Mouse (Mus musculus): ENCODE results near the gene Il21. TPM values are rescaled to one million over a fixed set of nuclear protein-coding genes. Genes with fewer than 3 reads are reported as not detected.

Gene Il21
- polyA plus RNA-seq, 1 experiment: not detected

DNA sequence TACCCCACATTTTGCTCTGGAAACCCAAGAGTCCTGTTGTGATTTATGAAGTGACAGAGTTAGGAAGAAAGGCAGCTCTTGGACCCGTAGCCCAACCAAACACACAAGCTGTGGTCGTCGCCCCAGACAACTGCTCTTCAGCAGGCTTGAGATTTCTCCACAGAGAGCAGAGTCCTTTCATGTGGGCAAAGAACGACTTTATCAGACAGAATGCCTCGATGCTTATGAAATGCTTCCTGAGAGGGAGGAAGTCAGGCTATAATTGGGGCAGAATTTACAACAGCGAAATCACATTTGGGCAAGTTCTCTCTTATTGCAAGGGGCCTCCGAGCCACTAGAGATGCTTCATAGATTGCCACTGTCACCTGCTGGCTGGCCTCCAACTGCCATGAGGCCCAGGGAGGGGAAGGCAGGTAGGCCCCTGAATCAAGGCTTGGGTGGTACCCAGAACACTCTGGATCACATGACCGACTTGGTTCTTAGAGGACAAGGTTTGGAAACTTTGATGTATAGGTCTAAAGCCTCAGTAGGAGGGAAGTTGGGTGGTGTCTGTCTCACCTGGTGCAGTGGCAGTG, 27.1 kb downstream of the Il21 start:
- TF ChIP-seq GATA1 (IDR thresholded peaks at IDR 0.05; ENCODE audit: low read length): no peak

DNA sequence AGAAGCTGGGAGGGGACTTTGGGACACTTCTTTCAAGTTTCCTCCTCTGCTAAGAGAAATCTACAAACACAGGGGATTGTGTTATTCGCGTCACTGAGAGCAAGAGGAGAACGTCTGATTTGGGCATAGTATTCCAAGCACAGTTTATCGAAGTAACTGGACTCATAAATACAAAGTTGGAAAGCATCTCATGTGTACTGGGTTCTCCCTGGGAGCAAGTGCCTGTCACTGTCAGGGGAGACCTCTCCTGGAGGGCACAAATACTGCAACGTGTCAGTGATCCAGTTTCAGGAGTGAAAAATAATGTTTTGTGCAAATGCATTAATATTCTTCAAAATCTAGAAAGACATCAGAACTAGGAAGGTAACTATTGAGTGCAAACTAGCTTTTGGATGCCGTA, 27.9 kb downstream of the Il21 start:
- no peak for TF ChIP-seq GATA1 (IDR thresholded peaks at IDR 0.05; ENCODE audit: low read length)

DNA sequence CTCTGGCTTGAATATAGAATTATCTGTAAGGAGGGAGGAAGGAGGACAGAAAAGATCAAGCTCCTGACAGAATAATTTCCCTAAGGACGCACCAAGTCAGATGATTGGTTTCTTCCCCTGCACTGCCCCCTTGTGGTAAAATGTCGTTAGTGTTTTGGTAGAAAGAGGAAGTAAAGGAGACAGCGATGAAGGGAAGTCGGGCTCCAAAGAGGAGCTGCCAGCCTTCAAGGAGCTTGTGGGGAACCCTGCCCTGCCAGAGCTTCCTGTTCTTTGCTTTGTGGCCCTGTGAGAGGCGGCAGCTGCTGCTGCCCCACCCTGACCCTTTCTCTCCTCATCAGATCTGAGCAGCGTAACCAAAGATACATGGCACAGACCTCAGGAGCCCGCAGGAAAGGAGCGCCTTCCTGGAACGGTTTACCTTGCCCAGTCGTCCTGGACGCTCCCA, 28.4 kb downstream of the Il21 start:
- no peak for TF ChIP-seq GATA1 (IDR thresholded peaks at IDR 0.05; ENCODE audit: low read length)

DNA sequence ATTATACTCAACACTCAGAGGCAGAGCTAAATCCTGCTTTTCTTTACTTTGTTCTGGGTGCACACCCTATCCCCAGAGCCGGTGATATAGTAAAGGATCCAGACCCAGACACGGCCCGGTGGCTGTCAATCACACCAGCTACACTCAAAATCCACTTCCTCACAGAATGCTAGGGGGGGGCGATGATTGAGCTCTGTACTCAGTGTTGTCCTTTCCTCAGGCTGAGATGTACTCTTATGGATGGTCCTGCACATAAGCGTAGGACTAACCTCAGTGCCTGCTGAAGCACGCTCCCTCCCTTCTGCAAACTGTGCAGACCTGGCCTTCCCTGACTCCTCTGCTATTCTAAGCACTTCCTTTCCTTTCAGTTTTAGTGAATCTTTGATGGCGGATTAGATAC, 29.6 kb downstream of the Il21 start:
- no peak for TF ChIP-seq GATA1 (IDR thresholded peaks at IDR 0.05; ENCODE audit: low read length)

DNA sequence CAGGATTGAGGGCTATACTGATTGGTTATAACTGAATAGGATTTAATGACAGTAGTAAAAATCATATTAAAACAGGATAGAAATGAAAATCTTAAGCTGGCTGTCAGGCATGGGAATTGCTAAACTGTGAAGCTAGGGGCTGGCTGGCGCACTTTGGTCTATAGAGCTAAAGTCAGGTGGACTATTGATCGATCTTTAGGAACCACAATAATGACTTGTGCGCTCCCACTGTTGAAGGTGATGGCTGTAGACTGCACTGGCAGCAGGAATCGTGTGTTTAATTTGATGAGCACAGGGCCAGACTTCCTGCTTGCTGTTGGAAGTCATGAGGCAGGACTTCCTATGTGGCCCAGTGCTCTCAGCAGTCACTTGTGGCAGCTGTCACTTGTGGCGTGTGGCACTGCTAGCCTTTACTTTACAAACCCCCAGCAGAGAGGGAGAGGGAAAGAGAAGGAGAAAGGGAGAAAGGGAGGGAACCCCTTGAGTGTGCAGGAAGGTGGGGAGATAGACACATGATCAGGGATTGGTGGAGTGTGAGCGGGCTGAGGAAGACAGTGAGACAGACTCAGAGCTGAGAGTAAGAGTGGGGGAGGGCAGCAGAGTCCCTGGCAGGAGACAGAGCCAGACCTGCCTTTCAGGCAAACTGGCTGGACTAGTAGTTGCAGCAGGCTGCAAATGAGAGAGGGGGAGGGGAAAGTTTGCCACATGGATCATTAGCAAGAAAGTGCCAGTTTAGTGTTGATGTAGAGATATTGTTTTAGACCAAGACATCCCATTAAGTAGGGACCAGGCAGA, 31.1 kb downstream of the Il21 start:
- TF ChIP-seq GATA1 (IDR thresholded peaks at IDR 0.05; ENCODE audit: low read length): no peak

DNA sequence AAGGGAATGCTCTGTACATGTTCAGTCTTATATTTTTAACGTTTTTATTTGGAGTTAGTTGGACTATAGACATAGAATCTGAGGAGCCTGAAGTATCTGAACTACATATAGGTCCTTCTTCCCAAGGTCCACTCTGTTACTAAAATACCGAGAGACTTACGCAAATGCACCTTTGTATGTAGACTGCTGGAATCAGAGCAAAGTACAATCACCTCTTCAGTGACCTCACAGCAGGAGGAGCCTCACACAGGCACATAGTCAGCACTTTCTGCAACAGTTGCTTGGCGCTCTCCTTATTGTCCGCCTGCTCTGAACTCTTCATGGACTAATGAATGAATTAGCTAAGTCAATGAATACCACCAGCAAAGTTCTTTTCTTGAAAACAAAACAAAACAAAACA, 34.1 kb downstream of the Il21 start:
- TF ChIP-seq GATA1 (IDR thresholded peaks at IDR 0.05; ENCODE audit: low read length): no peak

DNA sequence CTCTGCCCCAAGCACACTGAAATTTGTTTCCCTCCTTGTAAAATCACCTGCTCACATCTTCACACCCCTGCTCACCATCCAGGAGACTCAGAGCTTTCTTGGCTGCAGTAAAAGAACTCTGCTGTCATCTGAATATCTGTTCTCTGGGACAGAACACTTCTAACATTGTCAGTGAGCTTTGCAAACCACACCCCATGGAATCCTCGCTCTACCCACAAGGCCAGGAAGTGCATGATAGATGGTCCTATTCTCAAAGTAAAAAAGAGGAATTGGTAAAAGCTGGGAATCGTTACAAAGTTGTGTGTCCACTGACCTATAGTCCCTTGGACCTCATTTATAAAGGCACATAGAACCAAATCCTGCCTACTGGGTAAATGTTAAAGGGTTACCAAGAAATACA, 40.5 kb downstream of the Il21 start:
- no peak for TF ChIP-seq GATA1 (IDR thresholded peaks at IDR 0.05; ENCODE audit: low read length)

DNA sequence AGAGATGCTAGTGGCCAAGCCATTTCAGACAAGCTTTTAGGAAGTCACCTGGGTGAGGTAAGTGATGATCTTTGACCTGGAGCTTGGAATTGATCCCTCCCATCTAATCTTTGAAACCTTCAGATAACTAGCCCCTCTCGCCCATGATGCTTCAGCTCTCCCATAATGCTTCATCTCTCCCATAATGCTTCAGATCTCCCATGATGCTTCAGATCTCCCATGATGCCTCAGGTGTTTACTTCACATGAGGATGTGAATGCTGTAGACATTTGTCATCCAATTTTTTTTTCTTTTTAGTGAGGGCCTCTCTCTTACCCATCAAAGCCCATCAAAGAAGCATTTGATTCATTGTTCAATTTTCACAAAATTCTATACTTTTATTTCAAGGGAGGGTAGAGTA, 46.9 kb downstream of the Il21 start:
- no peak for TF ChIP-seq GATA1 (IDR thresholded peaks at IDR 0.05; ENCODE audit: low read length)

DNA sequence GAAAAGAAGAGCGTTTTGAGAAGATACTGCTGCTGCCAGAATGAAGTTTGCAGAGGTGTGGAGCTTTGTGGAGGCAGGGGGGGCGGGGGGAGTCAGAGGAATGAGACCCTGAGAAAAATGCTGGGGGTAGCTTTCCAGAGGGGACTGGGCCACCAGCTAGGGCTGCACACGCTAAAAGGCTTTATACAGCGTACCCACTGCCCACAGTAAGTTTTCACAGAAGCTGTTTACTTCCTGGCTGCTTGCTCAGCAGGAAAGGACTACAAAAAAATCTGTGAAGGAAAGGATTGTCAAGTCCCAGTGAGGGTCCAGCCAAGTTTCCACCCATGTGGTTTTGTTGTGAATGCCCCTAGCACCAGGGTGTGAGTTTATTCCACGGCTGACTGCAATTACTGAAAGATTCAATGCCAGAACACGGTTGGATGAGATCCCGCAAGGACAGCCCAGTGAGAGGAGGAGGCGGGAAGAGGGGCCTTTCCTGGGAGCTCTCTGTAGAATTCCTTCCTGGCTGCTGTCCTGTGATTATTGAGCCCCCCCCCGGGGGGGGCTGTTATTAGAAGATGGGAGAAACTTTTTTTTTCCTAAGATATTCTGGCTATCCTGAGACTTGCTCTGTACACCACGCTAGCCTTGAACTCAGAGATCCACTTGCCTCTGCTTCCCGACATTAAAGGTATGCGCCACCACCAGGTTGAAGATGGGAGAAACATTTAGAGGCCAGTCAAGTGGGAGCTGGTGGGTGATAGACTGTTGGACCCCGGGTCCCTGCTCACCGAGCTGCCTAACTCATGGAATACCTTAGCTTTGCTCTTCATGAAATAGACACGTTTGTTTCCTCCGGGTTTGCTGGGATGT, 49.8 kb downstream of the Il21 start:
- no peak for TF ChIP-seq GATA1 (IDR thresholded peaks at IDR 0.05; ENCODE audit: low read length)

DNA sequence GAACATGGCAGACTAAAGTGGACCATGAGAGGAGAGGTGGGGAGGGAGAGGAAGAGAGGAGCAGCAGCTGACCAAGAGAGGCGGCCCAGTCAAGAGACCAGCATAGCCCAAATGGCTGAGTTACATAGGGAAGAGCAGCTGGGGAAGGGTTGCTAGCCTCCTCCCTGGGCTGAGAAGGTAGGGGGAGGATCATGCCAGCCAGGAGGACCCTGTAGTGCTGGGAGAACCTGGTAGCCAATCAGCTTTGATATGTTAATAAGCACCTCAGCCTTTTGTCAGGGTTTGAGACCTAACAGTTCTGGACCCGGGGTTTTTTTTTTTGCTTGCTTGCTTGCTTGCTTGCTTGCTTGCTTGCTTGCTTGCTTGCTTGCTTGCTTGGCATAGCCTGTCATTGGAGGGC, 51.4 kb downstream of the Il21 start:
- no peak for TF ChIP-seq GATA1 (IDR thresholded peaks at IDR 0.05; ENCODE audit: low read length)

DNA sequence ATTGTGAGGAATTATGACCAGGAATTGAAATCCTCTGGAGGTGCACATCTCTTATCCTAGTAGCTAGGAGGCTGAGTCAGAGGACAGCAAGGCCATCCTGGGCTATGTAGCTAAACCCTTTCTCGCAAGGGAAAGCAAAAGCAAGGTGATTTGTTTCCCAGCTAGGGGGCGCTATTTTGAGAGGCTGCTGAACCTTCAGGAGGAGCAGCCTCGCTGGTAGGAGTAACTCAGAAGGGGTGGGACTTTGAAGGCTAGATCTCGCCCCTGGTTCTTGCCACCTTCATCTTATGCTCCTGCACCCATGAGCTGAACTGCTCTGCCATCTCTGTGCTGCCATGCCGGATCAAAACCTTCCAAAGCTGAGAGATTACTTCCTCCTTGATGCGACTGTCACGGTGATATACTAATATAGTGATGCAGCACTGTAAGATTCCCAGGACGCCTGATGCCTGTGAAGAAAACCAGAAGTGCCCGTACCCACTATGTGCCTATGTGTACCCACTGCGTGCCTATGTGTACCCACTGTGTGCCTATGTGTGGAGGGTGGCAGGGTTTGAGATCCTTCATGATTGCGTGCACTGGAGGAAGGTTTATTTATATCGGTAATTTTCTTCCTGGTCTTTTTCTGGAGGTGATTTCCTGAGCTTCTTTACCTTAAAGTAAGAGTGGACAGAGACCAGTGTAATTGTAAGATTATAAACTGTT, 52.2 kb downstream of the Il21 start:
- no peak for TF ChIP-seq GATA1 (IDR thresholded peaks at IDR 0.05; ENCODE audit: low read length)

DNA sequence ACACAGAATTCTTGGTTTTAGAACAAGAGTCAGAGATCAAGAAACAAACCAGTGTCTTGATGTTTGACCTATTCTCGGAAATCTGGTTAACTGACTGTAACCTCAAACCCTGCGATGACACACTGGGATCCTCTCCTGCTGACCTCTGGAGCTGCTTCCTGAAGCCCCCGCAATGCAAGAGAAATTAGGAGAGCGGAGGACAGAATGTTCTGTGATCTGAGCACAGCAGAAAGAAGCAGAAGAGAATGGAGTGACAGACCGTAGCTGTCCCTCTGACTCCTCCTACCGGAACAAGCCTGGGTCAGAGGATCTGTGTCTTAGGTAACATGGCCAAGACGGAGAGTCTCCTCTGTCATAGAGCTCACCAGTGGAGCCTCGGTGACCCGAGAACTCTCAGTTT, 53.0 kb downstream of the Il21 start:
- no peak for TF ChIP-seq GATA1 (IDR thresholded peaks at IDR 0.05; ENCODE audit: low read length)

DNA sequence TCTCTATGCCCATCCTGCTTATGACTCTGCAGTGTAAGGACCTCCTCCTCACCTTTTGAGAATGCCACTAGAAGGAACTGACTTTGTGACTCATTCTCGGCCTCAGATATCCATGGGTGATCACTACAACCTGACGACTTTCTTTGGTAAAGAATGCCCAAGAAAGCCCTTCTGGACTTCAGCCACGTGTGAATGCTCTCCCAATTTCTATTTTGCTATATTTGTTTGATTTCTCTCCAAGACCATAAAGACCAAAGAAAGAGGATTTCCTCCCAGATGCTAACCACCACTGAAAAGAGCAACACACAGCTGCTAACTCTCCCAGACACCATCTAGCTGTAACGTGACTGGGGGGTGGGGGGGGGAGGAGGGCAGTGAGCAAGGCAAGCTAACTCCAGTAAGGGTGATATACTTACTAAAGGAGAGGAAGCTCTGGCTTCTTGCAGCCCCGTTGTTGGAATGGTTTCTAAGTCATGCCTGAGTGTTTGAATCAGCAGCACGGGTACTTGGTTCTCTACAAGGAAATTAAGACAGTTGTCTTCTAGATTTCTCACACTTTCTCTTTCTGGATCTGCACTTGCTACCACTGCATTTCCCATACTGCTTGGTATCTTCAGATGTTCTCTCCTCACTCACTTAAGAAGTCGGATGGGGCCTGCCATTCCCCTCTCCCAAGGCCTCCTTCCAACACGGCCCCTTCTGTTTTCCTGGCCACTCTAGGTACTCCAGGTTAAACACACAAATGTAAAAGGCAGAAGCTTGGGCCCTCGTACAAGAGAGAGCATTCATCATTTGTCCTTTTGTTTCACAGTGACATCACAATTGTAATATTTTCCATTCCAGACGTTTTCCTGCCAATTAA, 57.5 kb downstream of the Il21 start:
- TF ChIP-seq GATA1 (IDR thresholded peaks at IDR 0.05; ENCODE audit: low read length): no peak

DNA sequence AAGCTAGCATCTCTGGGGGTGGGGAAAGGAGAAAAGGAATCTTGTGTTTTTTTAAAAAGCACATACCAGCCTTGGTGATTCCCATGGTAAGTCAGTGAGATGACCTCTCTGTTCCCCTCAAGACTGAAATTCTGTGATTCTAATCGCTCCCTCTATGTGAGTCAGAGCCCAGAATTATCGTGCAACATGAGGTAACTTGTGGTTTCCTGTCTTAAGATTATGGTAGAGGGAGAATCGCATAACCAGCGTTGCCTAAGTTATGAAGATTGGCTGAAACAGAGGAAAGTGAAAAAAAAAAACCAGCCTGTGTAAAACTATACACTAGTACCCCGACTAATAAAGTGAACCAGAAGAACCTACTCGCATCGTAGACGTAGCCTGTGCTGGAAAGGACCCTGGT, 59.2 kb downstream of the Il21 start:
- no peak for TF ChIP-seq GATA1 (IDR thresholded peaks at IDR 0.05; ENCODE audit: low read length)

Other genes with a start within 250 kb of the Il21 start
- not detected in 2 replicates for gene Adad1, start 169.1 kb downstream of the Il21 start, polyA plus RNA-seq (2012)
- gene Il2, start 106.7 kb downstream of the Il21 start, polyA plus RNA-seq (2012): not detected in 2 replicates
- 0.16 and 0.30 TPM in 2 replicates for gene Bbs12, start 79.9 kb upstream of the Il21 start, polyA plus RNA-seq (2012)
- 6.2 and 9.1 TPM in 2 replicates for gene Cetn4, start 80.1 kb upstream of the Il21 start, polyA plus RNA-seq (2012)
- gene Fgf2, start 115.7 kb upstream of the Il21 start, polyA plus RNA-seq (2012): 0.10 and 0.35 TPM in 2 replicates
- gene Spata5, start 187.3 kb upstream of the Il21 start, polyA plus RNA-seq (2012): 15.7 and 20.5 TPM in 2 replicates
- gene Nudt6, start 187.6 kb upstream of the Il21 start, polyA plus RNA-seq (2012): 19.5 and 19.6 TPM in 2 replicates

Data from G1E-ER4 (cell line).